Mouse (Mus musculus) thymus, adult 18-20 months (tissue): ENCODE measurements at regions not wholly inside any gene's neighbourhood (a gene's known extent, or its start where the extent isn't known, plus 50 kb on each side); places are given as distances from the start of the nearest gene placed in this dataset.

Source experiments
- DNase-seq, 2 experiments: peaks; one replicate each; pipeline ENCODE4 v3.0.0; 2022; ENCODE audit warnings: mixed read lengths in 2 of 2

DNA sequence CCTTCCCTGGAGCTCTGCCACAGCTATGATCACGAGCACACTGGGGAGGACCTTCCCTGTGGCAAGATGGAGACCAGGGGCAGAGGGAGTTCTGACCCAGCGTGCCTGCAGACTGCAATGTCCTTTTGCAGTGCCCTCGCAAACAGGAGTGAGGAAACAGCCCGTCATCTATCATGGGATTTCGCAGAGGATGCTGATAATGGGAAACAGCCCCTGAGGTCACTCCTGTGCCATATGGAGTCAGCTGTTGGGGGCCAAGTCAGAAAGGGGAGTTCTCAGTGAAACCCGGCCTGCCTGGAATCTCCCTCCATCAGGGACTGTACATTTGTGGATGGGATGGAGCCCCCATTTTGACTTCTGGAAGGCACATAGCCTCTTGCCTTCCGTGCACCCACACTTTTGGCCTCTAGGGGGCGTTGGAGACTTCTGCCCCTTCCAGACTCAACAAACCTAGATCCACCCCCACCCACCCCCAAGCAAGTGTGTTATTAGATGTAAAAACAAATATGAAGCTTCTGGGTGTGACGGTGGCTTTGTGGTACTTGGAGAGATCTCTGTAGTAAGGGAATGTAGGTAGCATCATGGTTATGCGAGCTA lies 98.1 kb downstream of the Kdr start:
- no peak for DNase-seq

DNA sequence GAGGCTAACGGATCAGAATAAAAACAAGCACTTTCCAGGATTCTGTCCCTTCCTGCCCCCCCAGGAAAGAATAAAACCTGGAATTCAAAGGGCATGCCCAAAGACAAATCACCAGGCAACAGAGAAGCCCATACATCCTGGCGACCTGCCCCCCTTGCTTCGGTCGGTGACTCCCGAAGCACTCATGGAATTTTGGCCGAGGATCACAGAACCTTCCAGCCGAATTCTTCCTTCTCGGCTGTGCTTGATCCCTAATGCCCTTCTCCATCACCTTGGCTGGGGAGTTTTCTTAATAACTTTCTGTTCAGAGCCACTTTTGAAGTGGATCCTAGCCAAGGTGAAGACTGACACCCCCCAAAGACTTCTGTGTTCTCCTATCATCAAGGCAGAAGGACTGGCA lies 99.9 kb downstream of the Kdr start:
- DNase-seq: no peak

DNA sequence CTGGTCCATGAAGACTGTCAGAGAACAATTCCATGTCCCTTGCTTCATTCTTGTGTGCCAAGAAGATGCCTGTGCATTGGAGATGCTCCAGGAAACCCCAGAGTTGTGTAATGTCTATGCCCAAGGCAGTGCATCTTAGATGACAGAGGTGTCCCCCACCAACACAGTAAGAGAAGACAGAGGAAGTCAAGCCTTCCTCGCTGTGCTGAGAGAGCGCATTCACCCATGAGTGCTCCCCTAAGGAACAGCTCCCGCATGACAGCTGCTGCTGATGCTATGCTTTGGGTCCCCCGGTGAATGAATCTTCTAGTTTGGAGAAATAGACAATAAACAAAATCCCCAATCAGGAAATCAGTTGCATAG lies 100.7 kb downstream of the Kdr start:
- DNase-seq: no peak

DNA sequence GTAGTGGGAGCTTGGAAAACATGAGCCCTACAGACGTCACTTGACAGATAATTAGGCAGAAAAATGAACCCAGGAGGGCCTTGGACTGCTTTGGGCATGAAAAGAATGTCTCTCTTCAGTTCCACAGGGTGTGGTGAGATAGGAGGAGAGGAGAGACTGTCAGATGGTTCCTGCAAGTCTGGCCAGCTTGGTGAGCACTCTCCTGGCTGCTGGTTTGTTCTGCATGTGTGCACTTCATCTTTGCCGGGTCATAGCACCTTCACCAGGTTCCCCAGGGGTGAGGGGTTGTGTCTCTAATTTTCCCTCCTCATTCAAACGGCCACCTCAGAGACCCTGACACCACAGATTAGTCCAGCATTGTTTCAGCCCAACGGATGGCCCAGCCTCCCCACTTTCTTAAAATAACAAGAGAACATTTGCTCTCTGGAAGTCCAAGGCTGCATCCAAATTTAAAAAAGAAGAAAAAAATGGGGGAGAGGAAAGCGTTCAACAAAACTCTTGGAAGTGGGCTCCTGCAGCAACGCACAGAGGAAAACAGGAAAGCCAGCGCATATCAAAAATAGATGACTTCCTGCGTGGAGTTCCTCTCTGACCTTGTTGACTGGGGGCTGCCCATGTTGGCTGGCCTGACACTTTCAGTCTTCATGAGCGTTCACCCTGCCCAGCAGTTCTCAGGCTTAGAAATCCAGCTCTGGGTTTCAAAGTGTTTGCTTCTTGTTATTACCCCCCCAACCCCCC lies 101.2 kb downstream of the Kdr start:
- no peak for DNase-seq

- peak in 1 of 2 experiments; percentile 13 for DNase-seq
Measured at GRCm38 (mm10) chr5:75871120-75871519, 107.1 kb downstream of the Kdr start.

- no peak for DNase-seq
Measured at GRCm38 (mm10) chr5:75870666-75871065, 107.6 kb downstream of the Kdr start.

DNA sequence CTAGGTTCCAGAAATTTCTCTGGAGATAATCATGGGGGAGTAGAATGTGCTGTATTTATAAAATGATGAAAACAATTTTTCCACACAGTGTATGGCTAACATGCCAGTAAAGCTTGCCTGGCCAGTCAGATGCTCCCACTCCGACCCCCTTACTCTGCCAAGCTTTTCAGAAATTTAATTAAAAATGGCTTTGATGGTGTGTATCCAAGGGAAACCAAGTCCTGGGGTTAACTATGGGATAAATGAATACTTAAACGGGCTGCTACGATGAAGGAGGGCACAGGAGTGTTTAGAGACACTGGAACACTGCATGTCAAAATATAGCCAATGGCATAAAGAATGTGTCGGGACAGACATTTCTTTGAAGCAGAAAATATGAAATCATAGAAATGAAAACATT lies 108.7 kb downstream of the Kdr start:
- no peak for DNase-seq

- no peak for DNase-seq
Measured at GRCm38 (mm10) chr5:75865096-75865495, 113.2 kb downstream of the Kdr start.

- no peak for DNase-seq
Measured at GRCm38 (mm10) chr5:75863358-75863757, 114.9 kb downstream of the Kdr start.

DNA sequence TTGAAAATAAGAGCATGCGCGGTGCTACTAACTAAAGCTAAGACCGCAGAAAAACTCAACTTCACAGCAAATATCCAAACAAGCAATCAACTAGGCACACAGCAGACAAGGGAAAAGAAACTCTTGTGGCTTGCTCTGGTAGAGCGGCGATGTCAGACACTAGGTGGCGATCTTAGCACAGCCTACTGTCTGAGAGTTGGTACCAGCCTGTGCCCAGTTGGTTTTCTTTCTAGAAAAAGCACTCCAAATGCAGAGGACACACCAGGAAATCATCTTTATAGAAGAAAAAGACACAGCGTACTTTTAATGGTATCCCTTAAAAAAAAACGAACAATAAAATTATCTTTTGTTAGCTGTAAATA lies 115.6 kb downstream of the Kdr start:
- no peak for DNase-seq

DNA sequence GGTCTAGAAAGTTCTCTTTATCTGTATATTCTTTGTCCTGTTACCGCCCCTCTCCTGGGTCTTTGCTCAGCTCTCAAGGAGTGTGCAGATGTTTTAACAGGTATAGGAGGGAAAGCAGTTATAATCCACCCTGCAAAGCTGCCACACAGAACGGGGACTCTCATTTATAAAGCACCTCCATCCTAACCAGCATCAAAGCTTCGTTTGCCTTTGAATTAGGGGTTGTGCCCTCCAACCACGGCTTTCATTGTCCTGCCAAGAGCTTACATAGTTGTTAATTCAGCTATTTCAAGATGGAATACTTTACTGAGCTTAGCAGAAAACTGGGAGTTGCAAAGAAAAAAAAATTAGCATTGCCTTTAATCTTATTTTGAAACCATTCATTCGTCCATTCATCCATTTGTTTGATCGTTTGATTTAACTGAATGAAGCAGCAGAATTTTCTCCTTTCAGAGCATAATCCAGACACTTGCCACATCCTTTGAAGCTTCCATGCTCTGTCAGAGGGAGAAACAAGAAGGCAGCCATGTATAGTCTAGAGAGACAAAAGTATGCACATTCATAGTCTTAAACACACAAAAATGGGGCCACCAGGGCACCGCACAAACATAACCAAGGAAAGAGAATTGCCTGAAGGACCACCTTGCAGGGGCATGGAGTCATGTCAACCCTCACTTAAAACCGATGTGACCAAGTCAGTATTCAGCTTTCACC lies 116.2 kb downstream of the Kdr start:
- DNase-seq: no peak

DNA sequence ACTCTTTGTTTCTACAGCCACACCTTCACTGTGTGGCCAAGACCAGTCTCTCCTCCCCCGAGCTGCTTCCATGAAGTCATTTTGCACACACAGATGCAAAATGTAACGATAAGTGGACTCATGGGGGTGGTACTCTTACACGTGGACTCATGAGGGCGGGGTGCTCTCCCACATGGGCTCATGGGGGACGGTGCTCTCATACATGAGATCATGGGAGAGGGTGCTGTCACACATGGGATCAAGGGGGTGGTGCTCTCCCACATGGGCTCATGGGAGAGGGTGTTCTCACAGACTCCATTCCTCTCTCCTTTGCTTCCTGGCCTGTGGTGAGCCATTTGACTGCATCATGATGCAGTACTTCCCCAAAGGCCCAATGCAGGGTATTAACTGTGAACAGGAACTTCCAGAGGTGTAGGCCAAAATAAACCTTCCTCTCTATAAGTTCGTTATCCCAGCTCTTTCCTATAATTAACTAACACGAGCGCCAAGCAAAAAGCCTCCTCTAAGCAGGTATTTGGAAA lies 118.9 kb downstream of the Kdr start:
- no peak for DNase-seq

- DNase-seq: no peak
Measured at GRCm38 (mm10) chr5:75850855-75851254, 127.4 kb downstream of the Kdr start.

- DNase-seq: no peak
Measured at GRCm38 (mm10) chr5:75847966-75848365, 130.3 kb downstream of the Kdr start.

DNA sequence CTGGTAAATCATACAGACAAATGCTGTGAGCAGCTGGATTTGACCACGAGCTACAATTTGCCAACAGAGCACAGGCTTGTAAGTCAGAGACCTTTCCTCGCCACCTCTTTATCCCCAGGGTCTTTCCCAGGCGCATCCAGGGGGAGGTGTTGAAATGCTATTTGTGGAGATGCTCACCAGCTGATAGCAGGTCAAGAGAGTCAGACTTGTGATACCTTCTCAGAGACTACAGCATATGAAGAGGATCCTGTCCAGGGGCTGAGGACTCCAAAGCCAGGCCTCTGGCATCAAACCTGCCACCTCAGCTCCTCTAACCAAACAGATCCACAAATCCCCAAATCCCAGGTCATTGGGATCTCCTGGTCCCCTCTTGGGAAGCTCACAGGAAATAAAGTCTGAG lies 130.9 kb downstream of the Kdr start:
- DNase-seq: no peak

- no peak for DNase-seq
Measured at GRCm38 (mm10) chr5:75846016-75846415, 132.2 kb downstream of the Kdr start.

DNA sequence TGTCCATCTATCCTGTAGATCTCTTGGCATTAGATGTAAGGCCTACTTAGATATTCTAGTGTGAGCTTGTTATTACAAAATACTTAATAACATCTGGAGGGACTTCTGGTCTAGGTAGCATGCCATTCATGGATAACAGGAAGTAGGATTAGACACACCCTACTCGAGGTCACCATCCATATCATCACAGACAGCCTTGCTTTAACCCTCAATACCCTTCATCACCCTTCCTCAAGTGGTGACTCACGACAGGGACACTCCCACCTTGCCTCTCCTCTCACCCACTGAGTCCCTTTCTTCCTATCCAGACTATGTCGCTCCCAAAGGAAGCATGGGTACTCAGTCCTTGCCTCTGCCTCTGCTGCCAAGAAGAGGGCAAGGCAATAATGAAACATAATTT lies 134.5 kb downstream of the Kdr start:
- no peak for DNase-seq

DNA sequence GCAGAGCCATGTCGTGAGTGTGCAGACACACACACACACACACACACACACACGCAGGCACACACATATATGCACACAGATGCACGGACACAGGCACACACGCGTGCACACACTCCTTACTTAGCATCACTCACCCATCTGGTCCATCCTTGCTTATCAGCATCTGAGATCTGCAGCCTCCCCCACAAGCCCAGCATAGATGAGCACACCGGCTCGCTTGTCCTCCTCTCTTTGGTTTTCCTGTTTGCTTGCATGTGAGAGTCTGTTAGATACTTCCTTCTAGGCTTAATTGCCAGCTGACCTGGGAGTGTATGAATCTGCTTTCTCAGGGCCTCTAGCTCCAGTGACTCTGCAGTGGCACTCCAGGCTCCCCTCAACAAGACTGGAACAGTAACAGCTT lies 137.8 kb downstream of the Kdr start:
- no peak for DNase-seq

GRCm38 (mm10) chr5:75835556-75835961 lies 142.7 kb downstream of the Kdr start:
- DNase-seq: peak; percentile 36 to 41

DNA sequence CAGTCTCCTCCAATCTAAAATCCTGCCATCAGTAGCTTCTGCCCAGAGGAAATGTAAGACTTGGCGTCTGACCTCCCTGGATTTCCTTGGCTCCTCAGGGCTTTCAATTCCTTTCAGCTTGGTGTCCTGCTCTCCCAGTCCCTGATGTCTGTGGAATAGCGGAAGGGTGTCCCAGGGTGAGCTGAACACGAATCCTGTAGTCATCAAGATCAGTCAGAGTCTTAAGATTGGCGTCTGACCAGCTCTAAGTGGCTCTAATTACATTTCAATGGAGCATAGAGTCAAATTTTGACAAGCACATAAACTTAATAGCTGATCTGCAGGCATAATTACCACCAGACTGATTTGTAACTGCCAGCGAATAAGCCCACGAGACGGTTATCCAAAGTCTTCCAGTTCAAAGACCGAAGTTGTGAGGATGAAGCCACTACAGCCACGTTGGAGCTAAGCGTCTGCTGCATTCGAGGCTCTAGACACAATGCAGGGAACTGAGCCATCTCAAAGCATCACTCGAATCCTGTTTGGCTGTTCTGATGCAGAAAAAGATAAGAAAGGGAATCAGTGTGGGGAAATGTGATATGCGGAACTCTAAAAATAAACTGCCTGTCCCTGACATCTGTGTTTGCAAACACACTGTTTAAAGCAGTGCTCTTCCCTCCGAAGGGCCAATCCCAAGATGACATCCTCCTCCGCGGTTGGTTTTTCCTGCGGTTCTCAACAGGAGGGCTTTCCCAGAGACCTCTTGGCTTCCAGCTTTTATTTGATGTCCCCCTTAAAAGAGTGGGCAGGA lies 143.3 kb downstream of the Kdr start:
- DNase-seq: no peak

- no peak for DNase-seq
Measured at GRCm38 (mm10) chr5:75832341-75832740, 145.9 kb downstream of the Kdr start.

- peak in 1 of 2 experiments; percentile 22 for DNase-seq
Measured at GRCm38 (mm10) chr5:75829850-75830625, 148.2 kb downstream of the Kdr start.
